Mouse (Mus musculus) thymus, postnatal 25 days (tissue): ENCODE data around the gene Itih4.

Source experiments
- DNase-seq: peaks from one replicate; pipeline ENCODE4 v3.0.0; 2022

Gene Itih4

GRCm38 (mm10) chr14:30880251-30880650 is 6.0 kb upstream of the Itih4 start:
- no peak for DNase-seq

- peak; percentile 32 for DNase-seq
Observed at GRCm38 (mm10) chr14:30880811-30881717, 5.2 kb upstream of the Itih4 start.

GRCm38 (mm10) chr14:30881718-30882108 is 4.6 kb upstream of the Itih4 start:
- no peak for DNase-seq

GRCm38 (mm10) chr14:30885298-30885697 is 978 bp upstream of the Itih4 start:
- no peak for DNase-seq

- DNase-seq: peak; percentile 3
Observed at GRCm38 (mm10) chr14:30888271-30888732, 2.0 kb downstream of the Itih4 start.

- no peak for DNase-seq
Observed at GRCm38 (mm10) chr14:30899972-30900371, 13.7 kb downstream of the Itih4 start.

- no peak for DNase-seq
Observed at GRCm38 (mm10) chr14:30902628-30903027, 16.4 kb downstream of the Itih4 start.

- DNase-seq: no peak
Observed at GRCm38 (mm10) chr14:30903036-30903435, 16.8 kb downstream of the Itih4 start.

GRCm38 (mm10) chr14:30904307-30904706 is 18.0 kb downstream of the Itih4 start:
- no peak for DNase-seq

- no peak for DNase-seq
Observed at GRCm38 (mm10) chr14:30906001-30906400, 19.7 kb downstream of the Itih4 start.

GRCm38 (mm10) chr14:30907814-30908265 is 21.6 kb downstream of the Itih4 start:
- no peak for DNase-seq

- no peak for DNase-seq
Observed at GRCm38 (mm10) chr14:30911141-30911540, 24.9 kb downstream of the Itih4 start.

- DNase-seq: no peak
Observed at GRCm38 (mm10) chr14:30912641-30913040, 26.4 kb downstream of the Itih4 start.

- no peak for DNase-seq
Observed at GRCm38 (mm10) chr14:30913404-30913803, 27.1 kb downstream of the Itih4 start.

- DNase-seq: no peak
Observed at GRCm38 (mm10) chr14:30916516-30916915, 30.2 kb downstream of the Itih4 start.

- DNase-seq: no peak
Observed at GRCm38 (mm10) chr14:30922053-30922670, 35.9 kb downstream of the Itih4 start.

- DNase-seq: no peak
Observed at GRCm38 (mm10) chr14:30923375-30924105, 37.3 kb downstream of the Itih4 start, which contains the start of gene Itih3. Gene Itih3, minus strand, starts transcription at chr14:30923760.

GRCm38 (mm10) chr14:30925492-30925891 is 39.2 kb downstream of the Itih4 start:
- no peak for DNase-seq

- DNase-seq: no peak
Observed at GRCm38 (mm10) chr14:30930386-30930785, 44.1 kb downstream of the Itih4 start.

GRCm38 (mm10) chr14:30933351-30933750 is 47.1 kb downstream of the Itih4 start:
- DNase-seq: no peak

GRCm38 (mm10) chr14:30942254-30942653 is 56.0 kb downstream of the Itih4 start:
- DNase-seq: no peak

GRCm38 (mm10) chr14:30943038-30943437 is 56.8 kb downstream of the Itih4 start, which contains the start of gene Itih1:
Gene Itih1, minus strand, starts transcription at chr14:30943289.
- no peak for DNase-seq
